Mouse (Mus musculus): ENCODE measurements at regions not wholly inside any gene's neighbourhood (a gene's known extent, or its start where the extent isn't known, plus 50 kb on each side); places are given as distances from the start of the nearest gene placed in this dataset.

- Histone ChIP-seq H3K4me1 (ENCODE audit: control insufficient read depth, insufficient read depth, low read length) (no peaks in the 10 kb centered on the region), H3K4me2 (replicated peaks; ENCODE audit: low read depth, low read length, severe bottlenecking) (no peak overlapping the region), H3K4me3 (replicated peaks; ENCODE audit: low read length) (no peak overlapping the region), H3K9me3 (ENCODE audit: control insufficient read depth, low read length) (no peaks in the 10 kb centered on the region), H3K36me3 (ENCODE audit: control insufficient read depth, insufficient read depth, low read length) (no peaks in the 10 kb centered on the region), H3K27ac (replicated peaks; ENCODE audit: low read depth, low read length) (no peak overlapping the region), H3K9ac (ENCODE audit: low read depth, low read length, severe bottlenecking) (no peak overlapping the region), H3K27me3 (ENCODE audit: control insufficient read depth, insufficient read depth, low read length) (no peaks in the 10 kb centered on the region)
- WGBS, result 86% methylated on average over 2 of the region's 2 CpGs
- TF ChIP-seq POLR2A (IDR thresholded peaks at IDR 0.05; ENCODE audit: borderline replicate concordance, extremely low read depth, insufficient read depth, insufficient read length), result no peak
- DNase-seq (ENCODE audit: low spot score), result no peak
- ATAC-seq (ENCODE audit: low FRiP score, low read depth), result no peak
These were observed 119.8 kb upstream of the Slc24a3 start for GRCm38 (mm10) chr2:145047743-145048142.

- H3K4me3 ChIP-seq (replicated peaks; ENCODE audit: low read length), result no peak overlapping the region
- H3K9ac ChIP-seq (ENCODE audit: low read depth, low read length, severe bottlenecking), result no peak overlapping the region
- H3K36me3 ChIP-seq (ENCODE audit: control insufficient read depth, insufficient read depth, low read length), result no peaks in the 10 kb centered on the region
- H3K27me3 ChIP-seq (ENCODE audit: control insufficient read depth, insufficient read depth, low read length), result no peaks in the 10 kb centered on the region
- H3K27ac ChIP-seq (replicated peaks; ENCODE audit: low read depth, low read length), result no peak overlapping the region
- no peaks in the 10 kb centered on the region for H3K4me1 ChIP-seq (ENCODE audit: control insufficient read depth, insufficient read depth, low read length)
- H3K4me2 ChIP-seq (replicated peaks; ENCODE audit: low read depth, low read length, severe bottlenecking), result no peak overlapping the region
- DNase-seq (ENCODE audit: low spot score), result peak; percentile 42
- TF ChIP-seq POLR2A (IDR thresholded peaks at IDR 0.05; ENCODE audit: borderline replicate concordance, extremely low read depth, insufficient read depth, insufficient read length), result no peak
- no peaks in the 10 kb centered on the region for H3K9me3 ChIP-seq (ENCODE audit: control insufficient read depth, low read length)
- ATAC-seq (ENCODE audit: low FRiP score, low read depth), result peak; percentile 74
- WGBS, result 47% methylated on average over 4 of the region's 4 CpGs
These were observed 117.7 kb upstream of the Slc24a3 start for GRCm38 (mm10) chr2:145049655-145050376.

- no peaks in the 10 kb centered on the region for H3K4me1 ChIP-seq (ENCODE audit: control insufficient read depth, insufficient read depth, low read length)
- H3K36me3 ChIP-seq (ENCODE audit: control insufficient read depth, insufficient read depth, low read length), result no peaks in the 10 kb centered on the region
- DNase-seq (ENCODE audit: low spot score) (no peak), ATAC-seq (ENCODE audit: low FRiP score, low read depth) (no peak)
- H3K4me3 ChIP-seq (replicated peaks; ENCODE audit: low read length), result no peak overlapping the region
- H3K27ac ChIP-seq (replicated peaks; ENCODE audit: low read depth, low read length), result no peak overlapping the region
- H3K27me3 ChIP-seq (ENCODE audit: control insufficient read depth, insufficient read depth, low read length), result no peaks in the 10 kb centered on the region
- H3K9ac ChIP-seq (ENCODE audit: low read depth, low read length, severe bottlenecking), result no peak overlapping the region
- H3K4me2 ChIP-seq (replicated peaks; ENCODE audit: low read depth, low read length, severe bottlenecking), result no peak overlapping the region
- TF ChIP-seq POLR2A (IDR thresholded peaks at IDR 0.05; ENCODE audit: borderline replicate concordance, extremely low read depth, insufficient read depth, insufficient read length), result no peak
- no peaks in the 10 kb centered on the region for H3K9me3 ChIP-seq (ENCODE audit: control insufficient read depth, low read length)
- 68% methylated on average over 2 of the region's 2 CpGs for WGBS
These were observed 115.1 kb upstream of the Slc24a3 start for GRCm38 (mm10) chr2:145052405-145052804.

GRCm38 (mm10) chr2:145056219-145056618 lies 111.3 kb upstream of the Slc24a3 start:
- H3K9me3 ChIP-seq (ENCODE audit: control insufficient read depth, low read length), result no peaks in the 10 kb centered on the region
- no peak overlapping the region for H3K9ac ChIP-seq (ENCODE audit: low read depth, low read length, severe bottlenecking)
- no peak for DNase-seq (ENCODE audit: low spot score)
- ATAC-seq (ENCODE audit: low FRiP score, low read depth), result no peak
- no peaks in the 10 kb centered on the region for H3K36me3 ChIP-seq (ENCODE audit: control insufficient read depth, insufficient read depth, low read length)
- no peak overlapping the region for H3K27ac ChIP-seq (replicated peaks; ENCODE audit: low read depth, low read length)
- H3K4me3 ChIP-seq (replicated peaks; ENCODE audit: low read length), result no peak overlapping the region
- H3K4me1 ChIP-seq (ENCODE audit: control insufficient read depth, insufficient read depth, low read length), result no peaks in the 10 kb centered on the region
- TF ChIP-seq POLR2A (IDR thresholded peaks at IDR 0.05; ENCODE audit: borderline replicate concordance, extremely low read depth, insufficient read depth, insufficient read length), result no peak
- H3K4me2 ChIP-seq (replicated peaks; ENCODE audit: low read depth, low read length, severe bottlenecking), result no peak overlapping the region
- no peaks in the 10 kb centered on the region for H3K27me3 ChIP-seq (ENCODE audit: control insufficient read depth, insufficient read depth, low read length)
- 62% methylated on average over 3 of the region's 3 CpGs for WGBS

- TF ChIP-seq POLR2A (IDR thresholded peaks at IDR 0.05; ENCODE audit: borderline replicate concordance, extremely low read depth, insufficient read depth, insufficient read length), result no peak
- Histone ChIP-seq H3K4me1 (ENCODE audit: control insufficient read depth, insufficient read depth, low read length) (no peaks in the 10 kb centered on the region), H3K27me3 (ENCODE audit: control insufficient read depth, insufficient read depth, low read length) (no peaks in the 10 kb centered on the region), H3K36me3 (ENCODE audit: control insufficient read depth, insufficient read depth, low read length) (no peaks in the 10 kb centered on the region), H3K9ac (ENCODE audit: low read depth, low read length, severe bottlenecking) (no peak overlapping the region), H3K4me3 (replicated peaks; ENCODE audit: low read length) (no peak overlapping the region), H3K4me2 (replicated peaks; ENCODE audit: low read depth, low read length, severe bottlenecking) (no peak overlapping the region), H3K9me3 (ENCODE audit: control insufficient read depth, low read length) (no peaks in the 10 kb centered on the region), H3K27ac (replicated peaks; ENCODE audit: low read depth, low read length) (no peak overlapping the region)
- DNase-seq (ENCODE audit: low spot score) (no peak), ATAC-seq (ENCODE audit: low FRiP score, low read depth) (no peak)
- WGBS, result 82% methylated on average over 5 of the region's 5 CpGs
These were observed 110.8 kb upstream of the Slc24a3 start for GRCm38 (mm10) chr2:145056762-145057161.
